Mouse (Mus musculus) lung, postnatal 0 days (tissue): ENCODE data around the gene Tagap.

Experiments
- CTCF ChIP-seq: IDR thresholded peaks from 2 replicates; pipeline ENCODE4 v1.5.1; 2016; ENCODE audit warnings: antibody characterized with exemption, mild to moderate bottlenecking
- EP300 ChIP-seq: IDR thresholded peaks from 2 replicates; pipeline ENCODE4 v1.6.1; 2016; ENCODE audit warnings: antibody characterized with exemption, mild to moderate bottlenecking, control low read depth

DNA sequence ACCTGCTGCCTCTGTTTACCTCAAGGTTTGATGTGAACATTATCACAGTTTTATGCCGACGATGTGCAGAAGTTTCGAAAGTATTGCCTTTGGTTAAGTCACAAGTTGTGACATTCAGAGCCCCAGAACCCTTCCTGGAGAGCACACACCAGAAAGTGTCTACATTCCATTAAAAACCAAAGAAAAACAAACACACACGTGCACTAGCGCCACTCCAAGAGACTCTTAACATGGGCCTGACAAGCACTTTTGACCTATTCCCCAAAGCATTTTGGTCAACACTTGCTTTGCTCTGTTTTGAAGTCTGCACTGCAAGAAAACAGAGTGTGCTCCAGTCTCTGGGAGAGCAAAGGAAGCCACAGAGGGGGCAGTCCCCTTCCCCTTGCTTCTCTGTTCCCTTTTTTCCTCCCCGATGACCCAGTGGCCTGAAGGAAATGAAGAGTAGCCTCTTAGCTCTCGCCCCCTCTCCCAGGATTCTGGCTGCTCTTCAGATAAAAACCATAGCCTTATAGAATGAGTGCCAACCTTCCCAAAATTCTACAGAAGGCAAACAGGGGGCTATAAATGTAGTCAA, 48.5 kb upstream of the Tagap start:
- no peak for TF ChIP-seq CTCF
- no peak for TF ChIP-seq EP300
